Mouse (Mus musculus) brain, embryonic 14.5 days (tissue): Measurements from ENCODE around the gene Parp16. TPM values are rescaled to one million over a fixed set of nuclear protein-coding genes. Genes with fewer than 3 reads are reported as not detected.

Source experiments
- DNase-seq: peaks from one replicate; pipeline ENCODE4 v3.0.0-alpha.2; 2011; ENCODE audit warnings: low read depth
- CTCF ChIP-seq: fragments of 200-500 bp; IDR thresholded peaks from 2 replicates; pipeline ENCODE4 v1.5.1; 2012; ENCODE audit warnings: inconsistent platforms, mild to moderate bottlenecking, moderate library complexity, borderline replicate concordance; ENCODE audit not compliant: insufficient read depth, insufficient read length; ENCODE audit errors: extremely low read depth
- POLR2A ChIP-seq: fragments of 200-500 bp; IDR thresholded peaks from 2 replicates; pipeline ENCODE4 v1.6.1; 2012; ENCODE audit warnings: mild to moderate bottlenecking, inconsistent platforms, borderline replicate concordance; ENCODE audit not compliant: poor library complexity, insufficient read depth, insufficient read length, severe bottlenecking; ENCODE audit errors: extremely low read depth
- polyA plus RNA-seq: library from polyadenylated mRNA; depleted of rRNA; stranded (reverse); fragments of >200 nt; gene quantifications from 2 replicates; pipeline ENCODE4 v1.2.3, GENCODE M21; 2012; rRNA removed

The Parp16 gene
- polyA plus RNA-seq = 5.8 and 6.2 TPM in 2 replicates

DNA sequence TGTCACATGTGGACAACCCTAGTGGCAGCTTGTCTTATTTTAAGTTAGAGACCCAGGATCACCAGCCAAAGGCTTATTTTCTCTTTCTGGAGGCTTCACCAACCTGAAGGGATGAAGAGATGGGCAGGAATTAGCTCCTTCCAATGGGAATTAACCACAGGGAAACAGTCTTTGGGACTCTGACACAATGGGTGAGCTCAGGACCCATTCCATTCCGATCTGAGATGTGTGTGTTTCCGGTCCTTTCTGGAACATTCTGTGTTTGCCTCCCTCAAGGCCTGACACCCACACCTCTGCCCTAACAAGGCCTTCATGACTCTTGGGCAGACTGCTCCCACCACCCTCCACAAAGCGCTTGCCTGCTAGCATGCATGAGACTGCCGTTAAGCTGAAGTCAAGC is at the start of gene Parp16:
TSS of gene Parp16 (plus strand) at position 301 of the 400 bp plus-strand sequence.
- DNase-seq = no peak
- TF ChIP-seq CTCF = no peak
- TF ChIP-seq POLR2A = no peak

DNA sequence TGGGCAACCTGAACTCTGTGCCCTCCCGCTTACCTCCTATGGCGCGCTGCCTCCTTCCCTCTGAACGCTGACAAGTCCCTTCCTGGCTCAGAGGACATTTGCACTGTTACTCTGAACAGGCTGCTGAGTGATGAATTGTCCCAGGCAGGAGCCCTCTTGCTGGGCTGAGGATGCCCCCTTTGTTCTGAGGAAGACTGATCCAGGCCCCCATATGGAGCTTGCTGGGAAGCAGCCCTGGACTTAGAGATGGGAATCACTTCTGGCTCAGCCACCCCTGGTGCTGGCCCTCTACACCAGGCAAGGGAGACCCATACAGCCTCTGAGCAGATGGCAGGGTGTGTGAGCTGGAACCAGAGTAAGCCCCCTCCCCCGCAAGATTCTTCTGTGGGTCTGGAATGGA is 49.2 kb upstream of the Parp16 start:
- no peak for DNase-seq
- TF ChIP-seq CTCF (no peak), POLR2A (no peak)

- no peak for TF ChIP-seq POLR2A
- TF ChIP-seq CTCF = no peak
- DNase-seq = no peak
Observed at GRCm38 (mm10) chr9:65148507-65148906, 46.6 kb upstream of the Parp16 start.

- no peak for DNase-seq
- TF ChIP-seq CTCF (no peak), POLR2A (no peak)
Observed at GRCm38 (mm10) chr9:65152711-65153330, 42.3 kb upstream of the Parp16 start.

DNA sequence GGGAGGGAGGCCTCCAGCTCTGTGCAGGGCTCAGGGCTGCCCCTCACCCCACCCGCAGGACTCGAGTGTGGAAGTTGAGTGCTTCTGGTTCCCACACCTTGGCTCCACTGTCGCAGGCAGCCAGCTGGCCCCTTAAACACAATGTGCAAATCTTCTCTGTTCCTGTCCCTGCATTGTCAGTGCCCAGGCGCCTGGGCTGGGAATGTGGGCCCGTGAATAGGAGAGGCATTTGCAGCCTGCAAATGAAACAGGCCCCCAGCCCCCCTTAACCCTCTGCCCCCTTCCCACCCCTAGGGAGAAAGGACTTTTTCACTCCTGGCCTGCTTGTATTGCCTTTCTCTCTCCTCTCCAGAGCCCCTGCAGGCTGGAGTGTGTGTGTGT is 41.8 kb upstream of the Parp16 start:
- peak; percentile 91 for DNase-seq
- TF ChIP-seq POLR2A (no peak), CTCF (no peak)

- TF ChIP-seq CTCF (no peak), POLR2A (no peak)
- DNase-seq = no peak
Observed at GRCm38 (mm10) chr9:65154692-65155455, 40.3 kb upstream of the Parp16 start.

GRCm38 (mm10) chr9:65156604-65157003 is 38.5 kb upstream of the Parp16 start:
- DNase-seq = peak; percentile 67
- TF ChIP-seq CTCF (no peak), POLR2A (no peak)

GRCm38 (mm10) chr9:65157631-65158030 is 37.5 kb upstream of the Parp16 start:
- TF ChIP-seq CTCF (no peak), POLR2A (no peak)

DNA sequence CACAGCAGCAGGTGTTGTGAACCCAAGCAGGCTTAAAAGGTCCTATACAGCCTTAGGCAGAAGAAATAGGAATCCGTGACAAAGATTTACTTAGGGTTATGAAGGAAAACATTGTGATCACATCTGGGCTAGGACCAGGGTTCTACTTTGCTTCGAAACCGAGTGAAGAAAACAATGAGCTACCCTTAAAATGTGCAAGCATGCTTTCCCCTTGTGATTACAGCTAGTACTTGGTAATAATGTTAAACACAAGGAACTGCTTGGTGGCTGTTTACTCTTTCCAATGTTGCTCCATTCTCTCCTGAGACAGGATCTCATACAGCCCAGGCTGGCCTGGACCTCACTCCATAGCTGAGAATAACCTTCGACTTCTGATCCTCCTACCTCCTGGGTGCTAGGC is 34.0 kb upstream of the Parp16 start:
- DNase-seq = no peak

More at GRCm38 (mm10) chr9:65157631-65158030, 37.5 kb upstream of the Parp16 start:
- DNase-seq = no peak

DNA sequence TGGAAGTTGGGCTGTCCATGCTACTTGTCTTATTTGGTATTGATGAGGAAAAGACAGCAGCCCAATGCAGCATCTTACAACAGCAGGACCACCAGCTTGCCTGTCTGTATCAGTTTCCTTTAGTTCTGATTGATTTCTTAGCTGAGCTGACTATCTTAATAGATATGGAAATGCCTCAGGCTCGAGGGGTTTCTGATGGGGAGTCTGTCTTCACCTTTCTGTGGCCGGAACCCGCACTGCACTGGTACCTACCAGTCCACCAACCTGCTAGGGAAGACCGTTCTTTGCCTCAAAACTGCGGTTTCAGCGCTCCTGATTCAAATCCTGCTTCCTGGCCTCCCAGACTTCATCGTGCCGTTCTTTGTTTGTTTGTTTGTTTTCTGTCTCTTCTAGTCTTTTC is 33.3 kb upstream of the Parp16 start:
- DNase-seq = no peak
- TF ChIP-seq CTCF = no peak
- TF ChIP-seq POLR2A = no peak

More for the DNA sequence above, 34.0 kb upstream of the Parp16 start:
- no peak for TF ChIP-seq CTCF
- no peak for TF ChIP-seq POLR2A

GRCm38 (mm10) chr9:65162711-65163639 is 32.2 kb upstream of the Parp16 start:
- peak; percentile 86 for DNase-seq
- TF ChIP-seq POLR2A (0 out of 2 replicates have a peak, but pooled peaks have one; percentile 23), CTCF (no peak)

DNA sequence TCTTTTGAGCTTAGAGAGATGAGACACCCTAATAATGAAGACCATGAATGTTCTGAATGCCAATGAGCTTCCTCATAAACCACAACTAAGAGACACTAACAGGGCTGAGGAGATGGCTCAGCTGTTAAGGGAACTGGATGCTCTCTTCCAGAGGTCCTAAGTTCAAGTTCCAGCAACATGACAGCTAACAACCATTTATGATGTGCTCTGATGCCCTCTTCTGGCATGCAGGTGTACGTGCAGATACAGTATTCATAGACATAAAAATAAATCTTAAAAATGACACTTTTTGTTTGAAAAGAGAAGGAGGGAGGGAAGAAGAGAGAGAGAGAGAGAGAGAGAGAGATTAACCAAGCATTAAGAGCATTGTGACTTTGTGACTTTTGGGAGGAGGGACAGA is 30.3 kb upstream of the Parp16 start:
- no peak for TF ChIP-seq POLR2A
- TF ChIP-seq CTCF = peak; percentile 49; the same call in 1 of the 2 replicates
- peak; percentile 59 for DNase-seq
